Mouse (Mus musculus) hindbrain, postnatal 0 days (tissue): ENCODE measurements at regions not wholly inside any gene's neighbourhood (a gene's known extent, or its start where the extent isn't known, plus 50 kb on each side); places are given as distances from the start of the nearest gene placed in this dataset.
A peak's percentile ranks its signal among the peaks of the same experiment; 100 is the strongest.

Experiments used
- ATAC-seq: fragments of 200-750 bp; cut with Nextera tagmentation; 2 replicates; pipeline ENCODE4 v1.8.0; 2017; ENCODE audit warnings: mild to moderate bottlenecking, moderate TSS enrichment, moderate library complexity
- DNase-seq: peaks from one replicate; pipeline ENCODE4 v3.0.0-alpha.2; 2015; ENCODE audit warnings: low spot score
- H3K27ac ChIP-seq: fragments of 300-500 bp; sonication (generic); 2 replicates; pipeline ENCODE4 v1.5.1; 2014; ENCODE audit warnings: mild to moderate bottlenecking
- H3K27me3 ChIP-seq: fragments of 300-500 bp; sonication (generic); 2 replicates; pipeline ENCODE4 v1.6.1; 2014; ENCODE audit warnings: low read length, mixed read lengths; ENCODE audit not compliant: insufficient read depth
- H3K36me3 ChIP-seq: fragments of 300-500 bp; sonication (generic); 2 replicates; pipeline ENCODE4 v1.6.1; 2014; ENCODE audit warnings: low read length, mixed read lengths; ENCODE audit not compliant: insufficient read depth
- H3K4me1 ChIP-seq: fragments of 300-500 bp; sonication (generic); 2 replicates; pipeline ENCODE4 v1.6.1; 2014; ENCODE audit warnings: antibody characterized with exemption, low read length, mixed read lengths; ENCODE audit not compliant: insufficient read depth
- H3K4me2 ChIP-seq: fragments of 300-500 bp; sonication (generic); 2 replicates; pipeline ENCODE4 v1.6.1; 2014; ENCODE audit warnings: low read depth, mild to moderate bottlenecking, low read length, moderate library complexity, mixed read lengths
- H3K4me3 ChIP-seq: fragments of 300-500 bp; sonication (generic); 2 replicates; pipeline ENCODE4 v1.5.1; 2014; ENCODE audit warnings: low read length
- H3K9ac ChIP-seq: fragments of 300-500 bp; sonication (generic); replicated peaks from 2 replicates; pipeline ENCODE4 v1.6.1; 2014; ENCODE audit warnings: mild to moderate bottlenecking, low read length, moderate library complexity, mixed read lengths
- H3K9me3 ChIP-seq: fragments of 300-500 bp; sonication (generic); 2 replicates; pipeline ENCODE4 v1.6.1; 2016; ENCODE audit warnings: low read length, mixed read lengths
- CTCF ChIP-seq: IDR thresholded peaks from 2 replicates; pipeline ENCODE4 v1.5.1; 2016; ENCODE audit warnings: antibody characterized with exemption, control low read depth, low read depth
- WGBS: fragments of 180-500 bp; shearing (Covaris S2); extraction: QIAGEN DNeasy Blood & Tissue Kit; methylation state at CpG from one replicate; pipeline ENCODE4 v1.1.7; 2014; 5-methylcytosine and 5-hydroxymethylcytosine counted together

GRCm38 (mm10) chr5:40033686-40034085 is 278.4 kb upstream of the Hs3st1 start:
- Histone ChIP-seq H3K27me3 (no peaks in the 10 kb centered on the region), H3K36me3 (no peaks in the 10 kb centered on the region), H3K4me3 (no peak overlapping the region), H3K27ac (no peak overlapping the region), H3K9ac (no peak overlapping the region), H3K4me2 (no peak overlapping the region), H3K4me1 (no peaks in the 10 kb centered on the region), H3K9me3 (no peaks in the 10 kb centered on the region)
- DNase-seq (no peak), ATAC-seq (no peak)
- no peak for TF ChIP-seq CTCF
- 73% methylated on average over 2 of the region's 2 CpGs for WGBS

- DNase-seq (peak; percentile 2), ATAC-seq (no peak)
- Histone ChIP-seq H3K36me3 (no peaks in the 10 kb centered on the region), H3K4me1 (no peaks in the 10 kb centered on the region), H3K27me3 (no peaks in the 10 kb centered on the region), H3K4me3 (no peak overlapping the region), H3K4me2 (no peak overlapping the region), H3K9ac (no peak overlapping the region), H3K9me3 (no peaks in the 10 kb centered on the region), H3K27ac (no peak overlapping the region)
- WGBS = 64% methylated on average over 6 of the region's 6 CpGs
- TF ChIP-seq CTCF = no peak
Observed at GRCm38 (mm10) chr5:40030261-40030660, 275.0 kb upstream of the Hs3st1 start.

- Histone ChIP-seq H3K4me1 (no peaks in the 10 kb centered on the region), H3K9me3 (no peaks in the 10 kb centered on the region), H3K9ac (no peak overlapping the region), H3K27ac (no peak overlapping the region), H3K4me2 (no peak overlapping the region), H3K4me3 (no peak overlapping the region), H3K36me3 (no peaks in the 10 kb centered on the region), H3K27me3 (no peaks in the 10 kb centered on the region)
- DNase-seq (no peak), ATAC-seq (no peak)
- WGBS = 80% methylated on average over 14 of the region's 14 CpGs
- no peak for TF ChIP-seq CTCF
Observed at GRCm38 (mm10) chr5:40015946-40016345, 260.7 kb upstream of the Hs3st1 start.

GRCm38 (mm10) chr5:39988039-39988438 is 232.8 kb upstream of the Hs3st1 start:
- DNase-seq = no peak
- no peaks in the 10 kb centered on the region for H3K27me3 ChIP-seq
- WGBS = 13% methylated on average over 1 of the region's 1 CpGs
- no peaks in the 10 kb centered on the region for H3K9me3 ChIP-seq
- no peaks in the 10 kb centered on the region for H3K36me3 ChIP-seq
- ATAC-seq = no peak
- no peak for TF ChIP-seq CTCF
- H3K9ac ChIP-seq = no peak overlapping the region
- no peak overlapping the region for H3K27ac ChIP-seq
- H3K4me3 ChIP-seq = no peak overlapping the region
- H3K4me2 ChIP-seq = no peak overlapping the region
- no peaks in the 10 kb centered on the region for H3K4me1 ChIP-seq

- no peak overlapping the region for H3K4me2 ChIP-seq
- H3K4me3 ChIP-seq = no peak overlapping the region
- H3K9me3 ChIP-seq = no peaks in the 10 kb centered on the region
- H3K36me3 ChIP-seq = no peaks in the 10 kb centered on the region
- no peak for TF ChIP-seq CTCF
- DNase-seq = peak; percentile 3
- H3K9ac ChIP-seq = no peak overlapping the region
- no peaks in the 10 kb centered on the region for H3K4me1 ChIP-seq
- ATAC-seq = no peak
- H3K27ac ChIP-seq = no peak overlapping the region
- H3K27me3 ChIP-seq = no peaks in the 10 kb centered on the region
Observed at GRCm38 (mm10) chr5:39964371-39964770, 209.1 kb upstream of the Hs3st1 start.

GRCm38 (mm10) chr5:39960981-39961380 is 205.7 kb upstream of the Hs3st1 start:
- 35% methylated on average over 4 of the region's 4 CpGs for WGBS
- DNase-seq = peak; percentile 7

GRCm38 (mm10) chr5:39935564-39935963 is 180.3 kb upstream of the Hs3st1 start:
- no peak for DNase-seq
- H3K4me2 ChIP-seq = no peak overlapping the region
- H3K4me3 ChIP-seq = no peak overlapping the region
- H3K36me3 ChIP-seq = no peaks in the 10 kb centered on the region
- TF ChIP-seq CTCF = no peak
- ATAC-seq = no peak
- no peak overlapping the region for H3K27ac ChIP-seq
- WGBS = 85% methylated on average over 2 of the region's 2 CpGs
- H3K9me3 ChIP-seq = no peaks in the 10 kb centered on the region
- H3K9ac ChIP-seq = no peak overlapping the region
- no peaks in the 10 kb centered on the region for H3K27me3 ChIP-seq
- no peaks in the 10 kb centered on the region for H3K4me1 ChIP-seq

More at GRCm38 (mm10) chr5:39960981-39961380, 205.7 kb upstream of the Hs3st1 start:
- Histone ChIP-seq H3K9ac (no peak overlapping the region), H3K4me1 (no peaks in the 10 kb centered on the region), H3K36me3 (no peaks in the 10 kb centered on the region), H3K27me3 (no peaks in the 10 kb centered on the region), H3K9me3 (no peaks in the 10 kb centered on the region), H3K27ac (no peak overlapping the region), H3K4me3 (no peak overlapping the region), H3K4me2 (no peak overlapping the region)
- TF ChIP-seq CTCF = peak; percentile 63
- ATAC-seq = no peak
